Mouse (Mus musculus) G1E (cell line): ENCODE measurements around the gene Prx. TPM values are rescaled to one million over a fixed set of nuclear protein-coding genes. Genes with fewer than 3 reads are reported as not detected.

Source experiments
- ATAC-seq: 2 replicates; pipeline ENCODE4 v1.8.0; 2016; ENCODE audit warnings: mild to moderate bottlenecking; ENCODE audit not compliant: insufficient number of reproducible peaks, poor library complexity, low FRiP score, severe bottlenecking; ENCODE audit errors: extremely low read depth
- DNase-seq: peaks from one replicate; pipeline ENCODE4 v3.0.0; 2012; ENCODE audit warnings: low spot score
- H3K27me3 ChIP-seq: 2 replicates; pipeline ENCODE4 v1.6.1; 2012; ENCODE audit warnings: mild to moderate bottlenecking, low read length, inconsistent platforms; ENCODE audit not compliant: insufficient read depth
- H3K36me3 ChIP-seq: replicated peaks from 2 replicates; pipeline ENCODE3; 2012; ENCODE audit warnings: mild to moderate bottlenecking, inconsistent platforms
- H3K4me1 ChIP-seq: 2 replicates; pipeline ENCODE4 v1.6.1; 2012; ENCODE audit warnings: low read depth, low read length, inconsistent platforms, mixed read lengths; ENCODE audit not compliant: insufficient read depth
- H3K4me3 ChIP-seq: 2 replicates; pipeline ENCODE4 v1.5.1; 2012; ENCODE audit warnings: low read depth, mild to moderate bottlenecking, inconsistent platforms, low read length, moderate library complexity, mixed read lengths
- H3K9me3 ChIP-seq: replicated peaks from 2 replicates; pipeline ENCODE4 v1.6.1; 2012; ENCODE audit warnings: inconsistent platforms
- CTCF ChIP-seq: IDR thresholded peaks from 2 replicates; pipeline ENCODE4 v1.5.1; 2012; ENCODE audit warnings: low read depth, low read length, inconsistent platforms, mixed read lengths
- GATA1 ChIP-seq: IDR thresholded peaks from 2 replicates; pipeline ENCODE4 v1.6.1; 2012; ENCODE audit warnings: borderline replicate concordance, low read length, inconsistent platforms, mixed read lengths
- GATA2 ChIP-seq: IDR thresholded peaks from 2 replicates; pipeline ENCODE4 v1.6.1; 2012; ENCODE audit warnings: low read depth, low read length, inconsistent platforms, borderline replicate concordance
- POLR2AphosphoS5 ChIP-seq: IDR thresholded peaks from 2 replicates; pipeline ENCODE4 v1.6.1; 2012; ENCODE audit warnings: low read depth, low read length, inconsistent platforms; ENCODE audit not compliant: insufficient replicate concordance
- TAL1 ChIP-seq: conservative IDR thresholded peaks from 2 replicates; pipeline ENCODE4 v1.6.1; 2012; ENCODE audit warnings: low read depth, low read length, inconsistent platforms, mixed read lengths
- polyA plus RNA-seq: library from polyadenylated mRNA; stranded (reverse); fragments of >175 nt; gene quantifications from 2 replicates; pipeline ENCODE4 v1.2.3, GENCODE M21; 2012
- total RNA-seq, 2 experiments: library from RNA; stranded (forward) in 1 of 2; stranded (reverse) in 1 of 2; fragments of 200-1000 nt in 1 of 2; fragments of >200 nt in 1 of 2; fragmentation: Nextera tagmentation in 1 of 2; gene quantifications; 2 replicates each; pipeline ENCODE4 v1.2.3; 2014 to 2017

Gene Prx
- total and polyA plus RNA-seq, 3 experiments, result 1.3 to 2.3 (median 1.7) TPM

DNA sequence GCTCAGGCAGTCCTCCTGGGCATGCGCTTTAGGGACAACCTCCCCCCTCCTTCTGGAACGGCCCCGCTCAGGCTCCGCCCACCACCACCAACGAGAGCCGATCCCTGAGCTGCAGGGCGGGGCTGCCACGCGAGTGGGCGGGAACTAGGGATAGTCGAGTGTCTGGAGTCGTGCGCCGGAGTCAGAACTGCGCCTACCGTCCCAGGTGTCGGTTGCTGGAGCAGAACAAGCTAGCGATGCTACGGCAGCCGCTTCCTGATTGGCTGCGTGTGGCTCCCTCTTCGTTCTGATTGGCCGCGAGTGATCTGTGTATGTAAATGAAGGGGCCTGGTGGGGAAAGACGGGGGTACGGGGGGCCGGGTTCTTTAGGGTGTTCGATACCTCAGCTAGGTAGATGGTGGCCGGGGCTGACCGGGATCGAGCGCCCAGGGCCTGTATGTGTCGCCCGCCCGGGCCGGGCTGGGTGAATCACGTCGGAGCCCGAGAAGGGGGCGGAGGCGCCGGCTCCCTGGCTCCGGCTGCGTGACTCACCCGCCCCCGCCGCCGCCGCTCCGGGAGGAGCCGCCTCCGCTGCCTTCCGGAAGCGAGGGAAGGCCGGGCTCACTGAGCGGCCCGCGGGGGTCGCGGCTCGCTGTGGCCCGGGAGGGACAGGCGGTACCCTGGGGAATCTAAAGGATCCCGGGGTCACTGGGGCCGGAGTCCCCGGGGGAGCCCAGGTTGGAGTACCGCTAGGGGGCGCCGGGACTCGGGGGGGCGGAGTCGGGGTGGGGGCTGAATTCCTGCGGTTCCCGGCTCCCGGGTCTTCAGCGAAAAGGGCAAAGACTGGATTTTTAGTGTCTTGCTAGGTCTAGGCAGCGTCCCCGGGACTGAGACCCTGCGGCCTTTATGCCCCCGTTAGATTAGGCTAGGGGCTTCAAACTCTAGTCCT lies 12.1 kb upstream of the Prx start, which contains the start of gene Sertad1:
Sertad1 (plus strand) TSS at position 141 of the 928 bp plus-strand sequence.
- peaks cover 78% of the 10 kb centered on the region for H3K4me1 ChIP-seq
- ATAC-seq, result peak; percentile 70
- peak; percentile 94 for TF ChIP-seq POLR2AphosphoS5
- TF ChIP-seq CTCF, result no peak
- no peak for TF ChIP-seq TAL1
- peak; percentile 95 for DNase-seq
- H3K9me3 ChIP-seq, result no peaks in the 10 kb centered on the region
- peaks cover 28% of the 10 kb centered on the region for H3K36me3 ChIP-seq
- H3K4me3 ChIP-seq, result peak within 1 kb of the TSS; percentile 77
- no peaks in the 10 kb centered on the region for H3K27me3 ChIP-seq

DNA sequence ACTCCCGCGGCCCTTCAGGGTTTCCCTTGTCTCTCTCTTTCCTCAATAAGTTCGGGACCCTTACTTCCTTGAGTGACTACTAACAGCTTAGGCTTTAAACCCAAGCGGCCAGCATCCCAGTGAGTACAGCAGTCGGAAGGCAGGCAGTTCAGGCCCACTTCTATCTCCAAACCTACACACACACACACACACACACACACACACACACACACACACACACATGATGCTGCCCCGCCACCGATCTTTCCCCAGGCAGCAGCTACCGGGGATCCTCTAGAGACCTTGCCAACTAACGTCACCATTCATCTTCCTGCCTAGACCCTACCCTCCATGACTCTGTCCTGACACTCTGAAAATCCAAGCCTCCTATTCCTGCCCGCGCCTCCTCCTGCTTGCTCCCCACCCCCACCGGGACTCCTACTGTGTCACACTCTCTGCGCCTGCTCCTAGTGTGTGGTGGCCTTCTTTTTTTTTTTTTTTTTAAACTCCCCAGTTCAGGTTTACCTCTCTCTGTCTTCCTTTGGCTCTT lies 11.3 kb upstream of the Prx start:
- H3K4me1 ChIP-seq, result peaks cover 75% of the 10 kb centered on the region
- peak; percentile 37 for DNase-seq
- no peaks in the 10 kb centered on the region for H3K9me3 ChIP-seq
- H3K36me3 ChIP-seq, result peaks cover 33% of the 10 kb centered on the region
- TF ChIP-seq GATA1 (no peak), CTCF (no peak), TAL1 (no peak), GATA2 (no peak), POLR2AphosphoS5 (no peak)
- H3K4me3 ChIP-seq, result peak overlapping the region; percentile 77
- ATAC-seq, result no peak
- H3K27me3 ChIP-seq, result no peaks in the 10 kb centered on the region

DNA sequence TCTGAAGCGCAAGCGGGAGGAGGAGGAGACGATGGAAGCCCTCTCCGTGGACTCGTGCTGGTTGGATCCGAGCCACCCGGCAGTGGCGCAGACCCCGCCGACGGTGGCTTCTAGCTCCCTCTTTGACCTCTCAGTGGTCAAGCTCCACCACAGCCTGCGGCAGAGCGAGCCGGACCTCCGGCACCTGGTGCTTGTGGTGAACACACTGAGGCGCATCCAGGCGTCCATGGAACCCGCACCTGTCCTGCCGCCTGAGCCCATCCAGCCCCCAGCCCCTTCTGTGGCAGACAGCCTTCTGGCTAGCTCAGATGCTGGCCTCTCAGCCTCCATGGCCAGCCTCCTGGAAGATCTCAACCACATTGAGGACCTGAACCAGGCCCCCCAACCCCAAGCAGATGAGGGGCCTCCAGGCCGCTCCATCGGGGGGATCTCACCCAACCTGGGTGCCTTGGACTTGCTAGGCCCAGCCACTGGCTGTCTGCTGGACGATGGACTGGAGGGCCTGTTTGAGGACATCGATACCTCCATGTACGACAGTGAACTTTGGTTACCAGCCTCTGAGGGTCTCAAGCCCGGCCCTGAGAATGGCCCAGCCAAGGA lies 9.8 kb upstream of the Prx start:
- peak overlapping the region; percentile 71; the same call in 1 of the 2 replicates for H3K4me3 ChIP-seq
- no peaks in the 10 kb centered on the region for H3K27me3 ChIP-seq
- peaks cover 33% of the 10 kb centered on the region for H3K36me3 ChIP-seq
- no peak for DNase-seq
- ATAC-seq, result no peak
- H3K4me1 ChIP-seq, result peaks cover 74% of the 10 kb centered on the region
- no peaks in the 10 kb centered on the region for H3K9me3 ChIP-seq
- TF ChIP-seq CTCF (no peak), TAL1 (no peak), GATA2 (no peak), POLR2AphosphoS5 (no peak), GATA1 (no peak)

DNA sequence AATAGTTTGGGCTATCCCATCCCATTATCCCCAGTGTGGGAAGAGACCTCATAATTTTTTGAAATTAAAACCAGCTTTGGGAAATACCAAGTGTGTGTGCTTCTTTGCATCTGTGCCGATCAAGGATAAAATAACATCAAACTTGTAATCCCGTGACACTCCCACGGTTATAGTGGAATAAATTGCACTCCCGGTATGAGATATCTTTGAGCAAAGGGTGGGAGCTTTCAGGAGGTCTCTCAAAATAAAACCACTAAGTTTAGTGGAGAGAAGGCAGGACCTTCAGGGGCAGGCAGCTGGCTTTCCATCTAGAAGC lies 8.9 kb upstream of the Prx start:
- Histone ChIP-seq H3K9me3 (no peaks in the 10 kb centered on the region), H3K4me1 (peaks cover 71% of the 10 kb centered on the region), H3K36me3 (peaks cover 33% of the 10 kb centered on the region), H3K4me3 (peak overlapping the region; percentile 71), H3K27me3 (no peaks in the 10 kb centered on the region)
- no peak for TF ChIP-seq GATA1
- no peak for TF ChIP-seq GATA2
- TF ChIP-seq CTCF, result no peak
- no peak for TF ChIP-seq POLR2AphosphoS5
- no peak for TF ChIP-seq TAL1
- DNase-seq, result no peak
- no peak for ATAC-seq

DNA sequence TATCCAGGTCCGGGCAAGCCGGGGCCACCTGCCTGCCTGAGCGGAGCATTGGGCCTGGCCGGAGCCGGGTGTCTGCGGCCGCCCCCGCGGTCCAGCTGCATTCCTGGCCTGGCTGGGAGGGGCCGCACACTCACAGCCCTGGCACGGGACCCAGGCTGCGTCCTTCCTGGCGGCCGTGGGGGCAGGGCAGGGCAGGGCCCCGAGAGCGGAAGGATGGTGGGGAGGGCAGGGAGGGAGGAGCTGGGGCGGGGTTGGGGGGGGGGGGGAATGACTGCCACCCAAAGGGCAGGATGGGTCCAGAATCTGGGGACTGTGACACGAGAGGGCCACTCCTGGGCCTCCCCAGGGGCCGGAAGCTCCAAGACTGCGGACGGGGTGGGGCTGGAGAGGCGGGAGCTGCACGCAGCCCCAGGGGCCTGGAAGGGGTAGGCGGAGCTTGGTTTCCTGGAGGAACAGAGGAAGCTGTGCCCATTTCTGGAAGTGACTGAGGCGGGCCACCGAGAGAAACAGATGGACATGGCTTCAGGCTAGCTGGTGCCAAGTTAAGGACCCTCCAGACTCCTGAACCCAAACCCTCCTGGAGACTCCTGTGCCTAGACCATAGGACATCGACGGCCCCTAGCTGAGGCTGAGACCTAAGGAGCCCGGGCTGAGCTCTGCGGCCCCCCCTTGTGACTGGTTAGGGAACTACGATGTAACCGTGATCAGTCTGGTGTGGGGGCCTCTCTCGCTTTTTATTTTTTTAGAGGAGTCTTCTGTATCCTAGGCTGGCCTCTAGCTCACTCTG lies 8.4 kb upstream of the Prx start:
- Histone ChIP-seq H3K9me3 (no peaks in the 10 kb centered on the region), H3K36me3 (peaks cover 33% of the 10 kb centered on the region), H3K4me3 (peak overlapping the region; percentile 71), H3K4me1 (peaks cover 67% of the 10 kb centered on the region), H3K27me3 (no peaks in the 10 kb centered on the region)
- TF ChIP-seq CTCF (peak; percentile 63; the same call in 1 of the 2 replicates), TAL1 (no peak)
- peak; percentile 73 for ATAC-seq
- DNase-seq, result peak; percentile 94

DNA sequence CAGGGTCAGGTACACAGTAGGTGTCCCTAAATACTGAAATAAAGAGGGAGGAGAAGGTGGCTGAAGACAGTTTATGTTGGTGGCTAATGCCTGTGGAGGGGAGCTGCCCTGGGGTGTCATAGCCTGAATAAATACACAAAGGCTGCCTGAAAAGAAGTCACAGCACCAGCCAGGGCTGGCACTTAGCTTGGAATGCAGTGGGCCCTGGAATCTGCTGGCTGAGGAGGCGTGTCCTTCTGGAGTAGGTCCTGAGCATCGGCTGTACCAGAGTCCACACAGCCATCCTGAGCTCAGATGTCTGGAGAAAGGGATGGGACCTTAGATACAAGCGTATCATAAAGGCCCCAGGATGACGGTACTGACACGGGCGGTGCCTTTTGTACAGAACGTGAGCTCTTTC lies 7.3 kb upstream of the Prx start:
- no peak for TF ChIP-seq TAL1
- TF ChIP-seq POLR2AphosphoS5, result no peak
- TF ChIP-seq GATA1, result no peak
- TF ChIP-seq CTCF, result no peak
- no peak for TF ChIP-seq GATA2
- Histone ChIP-seq H3K27me3 (no peaks in the 10 kb centered on the region; the same call in 1 of the 2 replicates), H3K9me3 (no peaks in the 10 kb centered on the region), H3K4me3 (peak overlapping the region; percentile 16; the same call in 1 of the 2 replicates), H3K4me1 (peaks cover 66% of the 10 kb centered on the region), H3K36me3 (peaks cover 33% of the 10 kb centered on the region)
- DNase-seq (no peak), ATAC-seq (no peak)
